Mouse (Mus musculus) heart, postnatal 0 days (tissue): ENCODE measurements around the gene Abhd6.

ENCODE experiments used
- CTCF ChIP-seq: IDR thresholded peaks from 2 replicates; pipeline ENCODE4 v1.5.1; 2016; ENCODE audit warnings: antibody characterized with exemption, control low read depth, low read depth
- EP300 ChIP-seq: IDR thresholded peaks from 2 replicates; pipeline ENCODE4 v1.6.1; 2016; ENCODE audit warnings: antibody characterized with exemption, low read depth

GRCm38 (mm10) chr14:8052661-8053060 is 50.0 kb downstream of the Abhd6 start:
- no peak for TF ChIP-seq EP300
- TF ChIP-seq CTCF: no peak
